Mouse (Mus musculus): ENCODE results near the gene Fam184a. TPM values are rescaled to one million over a fixed set of nuclear protein-coding genes. Genes with fewer than 3 reads are reported as not detected.

The Fam184a gene
- polyA plus RNA-seq, 1 experiment = not detected

GRCm38 (mm10) chr10:53750275-53750954 is 508 bp downstream of the Fam184a start:
- Histone ChIP-seq H3K4me3 (ENCODE audit: insufficient read depth, low read length) (peak overlapping the region; percentile 39), H3K4me1 (ENCODE audit: control insufficient read depth, insufficient read depth, low read length) (no peaks in the 10 kb centered on the region), H3K27ac (ENCODE audit: insufficient read depth, low read depth, low read length) (no peak overlapping the region)
- TF ChIP-seq POLR2A (IDR thresholded peaks at IDR 0.05; ENCODE audit: borderline replicate concordance, low read depth, low read length) = no peak
- no peak for TF ChIP-seq CTCF (IDR thresholded peaks at IDR 0.05; ENCODE audit: low read depth, low read length)

GRCm38 (mm10) chr10:53746039-53746438 is 4.9 kb downstream of the Fam184a start:
- H3K4me3 ChIP-seq (ENCODE audit: insufficient read depth, low read length) = no peak overlapping the region
- no peaks in the 10 kb centered on the region for H3K4me1 ChIP-seq (ENCODE audit: control insufficient read depth, insufficient read depth, low read length)
- H3K27ac ChIP-seq (ENCODE audit: insufficient read depth, low read depth, low read length) = no peak overlapping the region
- no peak for TF ChIP-seq CTCF (IDR thresholded peaks at IDR 0.05; ENCODE audit: low read depth, low read length)
- no peak for TF ChIP-seq POLR2A (IDR thresholded peaks at IDR 0.05; ENCODE audit: borderline replicate concordance, low read depth, low read length)

GRCm38 (mm10) chr10:53742961-53743360 is 8.0 kb downstream of the Fam184a start:
- Histone ChIP-seq H3K27ac (ENCODE audit: insufficient read depth, low read depth, low read length) (no peak overlapping the region), H3K4me1 (ENCODE audit: control insufficient read depth, insufficient read depth, low read length) (no peaks in the 10 kb centered on the region), H3K4me3 (ENCODE audit: insufficient read depth, low read length) (no peak overlapping the region)
- TF ChIP-seq CTCF (IDR thresholded peaks at IDR 0.05; ENCODE audit: low read depth, low read length) = no peak
- no peak for TF ChIP-seq POLR2A (IDR thresholded peaks at IDR 0.05; ENCODE audit: borderline replicate concordance, low read depth, low read length)

GRCm38 (mm10) chr10:53740014-53740413 is 10.9 kb downstream of the Fam184a start:
- Histone ChIP-seq H3K4me1 (ENCODE audit: control insufficient read depth, insufficient read depth, low read length) (no peaks in the 10 kb centered on the region), H3K27ac (ENCODE audit: insufficient read depth, low read depth, low read length) (no peak overlapping the region), H3K4me3 (ENCODE audit: insufficient read depth, low read length) (no peak overlapping the region)
- TF ChIP-seq POLR2A (IDR thresholded peaks at IDR 0.05; ENCODE audit: borderline replicate concordance, low read depth, low read length) = no peak
- no peak for TF ChIP-seq CTCF (IDR thresholded peaks at IDR 0.05; ENCODE audit: low read depth, low read length)

GRCm38 (mm10) chr10:53738842-53739241 is 12.1 kb downstream of the Fam184a start:
- TF ChIP-seq POLR2A (IDR thresholded peaks at IDR 0.05; ENCODE audit: borderline replicate concordance, low read depth, low read length) (no peak), CTCF (IDR thresholded peaks at IDR 0.05; ENCODE audit: low read depth, low read length) (no peak)
- no peak overlapping the region for H3K27ac ChIP-seq (ENCODE audit: insufficient read depth, low read depth, low read length)
- no peak overlapping the region for H3K4me3 ChIP-seq (ENCODE audit: insufficient read depth, low read length)
- no peaks in the 10 kb centered on the region for H3K4me1 ChIP-seq (ENCODE audit: control insufficient read depth, insufficient read depth, low read length)

GRCm38 (mm10) chr10:53735201-53735865 is 15.6 kb downstream of the Fam184a start:
- H3K4me3 ChIP-seq (ENCODE audit: insufficient read depth, low read length) = no peak overlapping the region
- no peak overlapping the region for H3K27ac ChIP-seq (ENCODE audit: insufficient read depth, low read depth, low read length)
- TF ChIP-seq POLR2A (IDR thresholded peaks at IDR 0.05; ENCODE audit: borderline replicate concordance, low read depth, low read length) (no peak), CTCF (IDR thresholded peaks at IDR 0.05; ENCODE audit: low read depth, low read length) (no peak)
- no peaks in the 10 kb centered on the region for H3K4me1 ChIP-seq (ENCODE audit: control insufficient read depth, insufficient read depth, low read length)

GRCm38 (mm10) chr10:53732324-53732723 is 18.6 kb downstream of the Fam184a start:
- Histone ChIP-seq H3K4me3 (ENCODE audit: insufficient read depth, low read length) (no peak overlapping the region), H3K4me1 (ENCODE audit: control insufficient read depth, insufficient read depth, low read length) (no peaks in the 10 kb centered on the region), H3K27ac (ENCODE audit: insufficient read depth, low read depth, low read length) (no peak overlapping the region)
- TF ChIP-seq CTCF (IDR thresholded peaks at IDR 0.05; ENCODE audit: low read depth, low read length) (no peak), POLR2A (IDR thresholded peaks at IDR 0.05; ENCODE audit: borderline replicate concordance, low read depth, low read length) (no peak)

- TF ChIP-seq POLR2A (IDR thresholded peaks at IDR 0.05; ENCODE audit: borderline replicate concordance, low read depth, low read length) (no peak), CTCF (IDR thresholded peaks at IDR 0.05; ENCODE audit: low read depth, low read length) (no peak)
- H3K4me1 ChIP-seq (ENCODE audit: control insufficient read depth, insufficient read depth, low read length) = no peaks in the 10 kb centered on the region
- H3K27ac ChIP-seq (ENCODE audit: insufficient read depth, low read depth, low read length) = no peak overlapping the region
- H3K4me3 ChIP-seq (ENCODE audit: insufficient read depth, low read length) = no peak overlapping the region
Measured at GRCm38 (mm10) chr10:53728883-53729282, 22.0 kb downstream of the Fam184a start.

- Histone ChIP-seq H3K27ac (ENCODE audit: insufficient read depth, low read depth, low read length) (no peak overlapping the region), H3K4me3 (ENCODE audit: insufficient read depth, low read length) (no peak overlapping the region), H3K4me1 (ENCODE audit: control insufficient read depth, insufficient read depth, low read length) (no peaks in the 10 kb centered on the region)
- TF ChIP-seq CTCF (IDR thresholded peaks at IDR 0.05; ENCODE audit: low read depth, low read length) (no peak), POLR2A (IDR thresholded peaks at IDR 0.05; ENCODE audit: borderline replicate concordance, low read depth, low read length) (no peak)
Measured at GRCm38 (mm10) chr10:53725301-53725700, 25.6 kb downstream of the Fam184a start.

GRCm38 (mm10) chr10:53704516-53704915 is 46.4 kb downstream of the Fam184a start:
- TF ChIP-seq CTCF (IDR thresholded peaks at IDR 0.05; ENCODE audit: low read depth, low read length) = no peak
- no peak for TF ChIP-seq POLR2A (IDR thresholded peaks at IDR 0.05; ENCODE audit: borderline replicate concordance, low read depth, low read length)
- Histone ChIP-seq H3K27ac (ENCODE audit: insufficient read depth, low read depth, low read length) (no peak overlapping the region), H3K4me1 (ENCODE audit: control insufficient read depth, insufficient read depth, low read length) (no peaks in the 10 kb centered on the region), H3K4me3 (ENCODE audit: insufficient read depth, low read length) (no peak overlapping the region)

Data from bone marrow macrophage, adult 2 months (primary cell).